Mouse (Mus musculus): Measurements from ENCODE around the gene St5. TPM values are rescaled to one million over a fixed set of nuclear protein-coding genes. Genes with fewer than 3 reads are reported as not detected.

The St5 gene
- 38.0 and 38.9 TPM in 2 replicates for polyA plus RNA-seq (2012; rRNA removed)

DNA sequence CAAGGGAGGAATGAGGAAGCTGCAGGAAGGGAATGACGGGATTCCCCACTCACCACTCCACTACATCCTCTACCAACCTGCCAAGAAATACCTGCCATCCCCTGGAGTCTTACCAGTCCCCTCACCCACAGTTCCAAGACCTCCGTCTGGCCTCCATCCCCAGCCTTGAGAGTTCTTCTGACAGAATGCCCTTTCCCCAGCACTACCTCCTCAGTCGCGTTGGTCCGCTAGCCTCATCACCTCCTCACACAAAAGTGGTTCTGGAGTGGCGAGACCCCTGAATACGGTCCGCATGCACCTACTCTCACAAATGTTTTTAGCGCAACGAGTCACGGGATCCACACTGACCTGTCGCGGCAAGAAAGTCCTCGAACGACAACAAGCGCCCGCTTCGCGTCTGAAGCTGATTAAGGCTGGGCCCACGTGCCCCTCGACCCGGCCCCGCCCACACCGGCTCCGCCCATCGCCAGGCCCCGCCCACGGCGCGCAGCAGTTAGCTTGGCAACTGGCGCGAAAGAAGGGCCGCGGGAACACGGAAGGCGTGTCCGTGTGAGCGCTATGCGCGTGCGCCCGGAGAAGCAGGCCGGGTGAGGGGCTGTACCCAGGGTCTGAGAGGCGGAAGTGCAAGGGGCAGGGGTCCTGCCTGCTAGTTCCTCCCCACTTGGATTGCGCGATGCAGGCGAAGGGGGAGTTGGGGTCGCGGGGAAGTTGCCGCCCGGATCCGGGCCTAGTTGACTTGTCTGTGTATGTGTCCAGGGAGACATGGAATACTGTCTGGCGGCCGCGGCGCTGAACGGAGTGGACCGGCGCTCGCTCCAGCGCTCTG is at the start of gene St5, which contains the start of gene Akip1:
Gene St5 (minus strand): TSS at position 416 of the 826 bp plus-strand sequence.
Gene Akip1 (plus strand): TSS at position 501 of the 826 bp plus-strand sequence.

DNA sequence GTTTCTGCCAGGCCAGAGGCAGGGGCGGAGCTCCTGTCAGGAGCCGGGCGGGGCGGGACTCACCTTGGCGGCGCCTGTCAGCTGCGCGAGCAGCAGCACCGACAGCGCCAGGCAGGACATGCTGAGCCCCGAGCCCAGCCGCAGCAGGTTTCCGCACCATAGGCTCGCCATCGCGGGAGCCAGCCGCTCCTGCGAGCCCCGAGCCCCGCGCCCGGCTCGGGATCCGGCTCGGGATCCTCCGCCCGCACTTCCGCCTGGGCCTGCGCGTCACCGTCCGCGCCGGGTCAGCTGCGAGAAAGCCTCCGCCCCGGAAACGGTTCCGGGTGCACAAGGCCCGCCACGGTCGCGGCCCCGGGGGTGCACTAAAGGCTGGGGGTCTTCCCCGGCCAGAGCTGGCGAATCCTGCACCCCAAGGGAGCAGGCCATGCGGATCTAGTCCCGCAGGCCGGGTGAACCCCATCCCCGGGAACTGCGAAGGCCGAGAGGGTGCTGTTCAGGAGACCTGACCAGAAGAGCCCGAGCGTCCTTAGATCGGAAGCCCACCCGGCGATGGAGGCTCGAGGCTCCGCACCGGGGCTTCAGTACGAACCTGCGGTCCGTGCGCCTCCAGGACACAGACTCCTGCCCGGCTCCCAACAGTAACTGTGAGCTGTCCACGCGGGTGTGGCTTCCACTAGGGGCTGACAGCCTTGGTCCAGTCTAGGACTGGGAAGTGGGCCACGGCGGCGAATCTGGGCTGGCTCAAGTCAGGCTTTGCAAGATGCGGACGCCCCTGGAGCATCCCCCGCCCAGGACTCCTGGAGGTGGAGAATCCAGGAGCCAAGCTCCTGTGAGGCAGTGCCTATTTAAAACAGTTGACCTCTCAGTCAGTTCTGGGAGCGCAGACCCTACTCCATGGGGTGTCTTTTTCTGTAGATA is 48.9 kb upstream of the St5 start, which contains the start of gene Tmem9b:
Gene Tmem9b (minus strand): TSS at position 868 of the 918 bp plus-strand sequence.

DNA sequence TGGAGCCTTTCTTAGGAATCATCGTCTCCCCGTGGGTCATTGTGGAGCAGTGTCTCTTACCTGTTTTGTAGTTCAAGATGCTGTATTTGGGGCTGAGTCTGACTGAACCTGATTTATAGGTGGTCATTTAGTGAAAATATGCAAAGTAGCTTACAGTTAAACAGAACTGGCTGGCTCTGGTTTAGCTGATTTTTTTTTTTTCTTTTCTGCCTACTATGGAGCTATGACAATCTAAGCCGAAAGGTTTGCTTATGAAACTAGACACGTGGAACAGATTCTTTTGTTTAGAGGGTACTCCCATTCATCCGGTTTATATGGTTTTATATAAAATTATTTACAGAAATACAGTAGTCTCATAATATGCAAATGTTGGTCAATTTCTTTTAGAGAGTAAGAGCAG is 28.2 kb upstream of the St5 start, which contains the start of gene Ascl3:
Gene Ascl3 (minus strand): TSS at position 101 of the 400 bp plus-strand sequence.

DNA sequence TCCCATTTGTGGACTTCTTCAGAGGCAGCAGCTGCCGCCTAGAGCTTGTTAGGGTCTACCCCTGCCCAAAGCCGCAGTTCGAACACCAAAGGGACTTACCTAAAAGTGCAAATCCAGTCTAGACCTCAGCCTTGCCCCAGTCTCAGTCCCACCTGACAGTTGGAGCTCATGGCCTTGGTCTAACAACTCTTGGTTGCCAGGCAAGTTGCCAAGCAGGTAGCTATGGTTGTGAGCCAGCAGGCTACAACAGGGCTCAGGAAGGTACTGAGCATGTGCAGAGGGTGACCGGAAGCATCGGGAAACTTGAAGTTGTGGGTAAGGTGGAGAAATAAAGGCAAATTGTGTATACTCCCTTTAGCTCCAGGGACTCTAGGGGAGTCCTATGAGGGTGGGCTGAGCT is 20.3 kb upstream of the St5 start, which contains the start of gene BC051019:
Gene BC051019 (minus strand): TSS at position 154 of the 400 bp plus-strand sequence.

DNA sequence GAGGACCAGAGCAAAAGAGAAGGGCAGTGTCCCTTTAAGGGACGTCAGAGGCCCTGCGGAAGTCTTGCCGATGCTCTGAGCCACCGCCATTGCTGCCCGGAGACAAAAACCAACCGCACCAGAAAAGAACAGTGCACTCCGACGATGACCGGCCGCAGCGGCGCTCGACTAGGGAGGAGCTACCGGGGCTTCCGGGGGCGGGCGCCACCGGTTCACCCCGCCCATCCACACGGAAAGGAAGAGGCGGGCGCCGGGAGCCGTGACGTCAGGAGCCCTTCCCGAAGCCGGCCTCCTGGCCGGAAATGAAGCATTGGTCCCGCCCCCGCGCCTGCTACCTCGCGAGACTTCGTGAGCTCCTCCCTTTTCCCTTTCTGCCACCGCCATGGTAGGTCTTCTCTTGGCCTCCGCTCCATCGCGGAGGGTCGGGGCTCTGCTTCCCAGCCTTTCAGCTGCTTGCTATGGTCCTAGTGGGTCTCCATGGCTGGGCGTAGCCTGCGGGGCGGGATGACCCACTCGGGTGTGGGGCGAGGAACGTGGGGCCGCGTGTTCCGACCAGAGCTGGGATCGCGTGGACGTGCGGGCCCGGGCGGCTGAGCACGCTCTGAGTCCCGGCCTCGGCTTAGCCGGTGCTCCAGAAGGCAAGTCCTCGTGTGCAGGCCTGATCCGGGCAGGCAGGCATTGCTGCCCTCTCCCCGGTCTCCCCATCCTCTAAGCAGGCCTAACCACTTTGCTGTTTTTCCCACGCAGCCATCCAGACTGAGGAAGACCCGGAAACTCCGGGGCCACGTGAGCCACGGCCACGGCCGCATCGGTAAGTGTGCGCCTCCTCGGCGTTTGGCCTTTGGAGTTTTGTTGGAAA is 184.3 kb downstream of the St5 start, which contains the start of gene Rpl27a:
Gene Rpl27a (plus strand): TSS at position 310 of the 859 bp plus-strand sequence.

DNA sequence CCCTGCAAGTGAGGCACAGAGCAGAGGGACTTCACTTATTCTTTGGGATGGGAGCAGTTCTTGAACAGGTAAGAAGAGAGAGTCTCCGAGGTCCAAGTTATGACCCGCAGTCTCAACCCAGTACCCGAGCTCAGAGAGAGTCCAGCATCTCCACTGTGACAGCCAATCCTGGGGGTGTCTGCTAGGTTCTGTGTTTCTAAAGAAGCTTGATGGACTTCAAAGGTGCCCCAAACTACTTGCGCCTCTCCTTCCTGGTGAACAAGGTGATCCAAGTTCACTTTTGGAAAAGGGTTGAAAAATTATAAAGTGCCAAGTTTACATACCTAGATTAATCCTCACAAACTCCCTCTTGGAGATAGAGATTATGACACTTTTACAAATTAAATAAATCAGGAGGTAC is 195.4 kb downstream of the St5 start, which contains the start of gene Trim66:
Gene Trim66 (minus strand): TSS at position 101 of the 400 bp plus-strand sequence.

Other genes starting within 250 kb of the St5 start
- gene Trim66, start 195.5 kb downstream of the St5 start, polyA plus RNA-seq (2012; rRNA removed), result 0.02 TPM in 2 replicates
- gene Rpl27a, start 184.5 kb downstream of the St5 start, polyA plus RNA-seq (2012; rRNA removed), result 374 and 410 TPM in 2 replicates
- gene Akip1, start 85 bp upstream of the St5 start, polyA plus RNA-seq (2012; rRNA removed), result 10.1 and 11.2 TPM in 2 replicates
- gene BC051019, start 20.2 kb upstream of the St5 start, polyA plus RNA-seq (2012; rRNA removed), result 0.02 TPM in 1 of 2 replicates, not detected in the other
- gene Ascl3, start 28.1 kb upstream of the St5 start, polyA plus RNA-seq (2012; rRNA removed), result 0.07 TPM in 1 of 2 replicates, not detected in the other
- gene Tmem9b, start 49.3 kb upstream of the St5 start, polyA plus RNA-seq (2012; rRNA removed), result 17.9 and 18.6 TPM in 2 replicates
- 0.14 and 0.24 TPM in 2 replicates for gene Nrip3, start 78.4 kb upstream of the St5 start, polyA plus RNA-seq (2012; rRNA removed)
- 0.02 and 0.04 TPM in 2 replicates for gene Scube2, start 162.1 kb upstream of the St5 start, polyA plus RNA-seq (2012; rRNA removed)